Mouse (Mus musculus) hindbrain, embryonic 11.5 days (tissue): ENCODE data around the gene Xpo6. TPM values are rescaled to one million over a fixed set of nuclear protein-coding genes. Genes with fewer than 3 reads are reported as not detected.

Experiments
- ATAC-seq: fragments of 200-750 bp; cut with Nextera tagmentation; 2 replicates; pipeline ENCODE4 v1.8.0; 2017; ENCODE audit warnings: mild to moderate bottlenecking, moderate TSS enrichment, moderate library complexity; ENCODE audit not compliant: low FRiP score
- DNase-seq: peaks from one replicate; pipeline ENCODE4 v3.0.0-alpha.2; 2015; ENCODE audit warnings: low spot score
- H3K27ac ChIP-seq: fragments of 300-500 bp; sonication (generic); 2 replicates; pipeline ENCODE4 v1.5.1; 2014; ENCODE audit warnings: mild to moderate bottlenecking, low read depth, low read length
- H3K27me3 ChIP-seq: fragments of 300-500 bp; sonication (generic); 2 replicates; pipeline ENCODE4 v1.6.1; 2014; ENCODE audit warnings: mild to moderate bottlenecking, low read length, moderate library complexity, mixed read lengths; ENCODE audit not compliant: control insufficient read depth, insufficient read depth
- H3K36me3 ChIP-seq: fragments of 300-500 bp; sonication (generic); 2 replicates; pipeline ENCODE4 v1.6.1; 2014; ENCODE audit warnings: mild to moderate bottlenecking, low read length, moderate library complexity, mixed read lengths; ENCODE audit not compliant: control insufficient read depth, insufficient read depth
- H3K4me1 ChIP-seq: fragments of 300-500 bp; sonication (generic); replicated peaks from 2 replicates; pipeline ENCODE4 v1.6.1; 2014; ENCODE audit warnings: low read length, mixed read lengths; ENCODE audit not compliant: control insufficient read depth, insufficient read depth
- H3K4me2 ChIP-seq: fragments of 300-500 bp; sonication (generic); replicated peaks from 2 replicates; pipeline ENCODE4 v1.6.1; 2014; ENCODE audit warnings: mild to moderate bottlenecking, low read depth, low read length
- H3K4me3 ChIP-seq: fragments of 300-500 bp; sonication (generic); 2 replicates; pipeline ENCODE4 v1.5.1; 2014; ENCODE audit warnings: low read depth, low read length
- H3K9ac ChIP-seq: fragments of 300-500 bp; sonication (generic); 2 replicates; pipeline ENCODE4 v1.6.1; 2014; ENCODE audit warnings: low read depth, low read length
- H3K9me3 ChIP-seq: fragments of 300-500 bp; sonication (generic); 2 replicates; pipeline ENCODE4 v1.6.1; 2016; ENCODE audit warnings: low read length; ENCODE audit not compliant: control insufficient read depth
- WGBS: fragments of 180-500 bp; shearing (Covaris S2); extraction: QIAGEN DNeasy Blood & Tissue Kit; methylation state at CpG from one replicate; pipeline ENCODE4 v1.1.7; 2014; 5-methylcytosine and 5-hydroxymethylcytosine counted together
- polyA plus RNA-seq: library from polyadenylated mRNA; unstranded; fragments of >200 nt; fragmentation: Nextera tagmentation; extraction: Ambion mirVana; gene quantifications from 2 replicates; pipeline ENCODE4 v1.2.1, GENCODE M21; 2014

Xpo6 gene
- polyA plus RNA-seq, 1 experiment from 2014 or later: 69.4 TPM

DNA sequence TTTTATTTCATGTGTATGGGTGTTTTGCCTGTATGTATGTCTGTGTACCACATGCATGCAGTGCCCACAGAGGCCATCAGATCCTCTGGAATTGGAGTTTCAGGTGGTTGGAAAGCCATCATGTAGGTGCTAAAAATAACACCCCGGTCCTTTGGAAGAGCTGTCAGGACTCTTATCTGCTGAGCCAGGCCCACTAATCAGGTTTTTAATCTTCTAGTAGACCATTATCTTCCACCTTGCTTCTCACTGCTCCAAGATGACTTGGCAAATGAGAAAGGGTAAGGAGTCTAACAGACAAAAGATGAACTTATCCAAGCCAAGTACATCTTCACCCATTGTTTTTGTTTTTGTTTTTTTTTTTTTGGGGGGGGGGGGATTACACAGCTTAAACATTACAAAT, 16.7 kb downstream of the Xpo6 start:
- no peaks in the 10 kb centered on the region for H3K27me3 ChIP-seq
- no peaks in the 10 kb centered on the region for H3K36me3 ChIP-seq
- ATAC-seq: no peak
- DNase-seq: no peak
- no peak overlapping the region for H3K4me3 ChIP-seq
- H3K4me1 ChIP-seq: no peaks in the 10 kb centered on the region
- no peaks in the 10 kb centered on the region for H3K9me3 ChIP-seq
- WGBS: 95% methylated on average over 1 of the region's 1 CpGs
- no peak overlapping the region for H3K4me2 ChIP-seq
- no peak overlapping the region for H3K27ac ChIP-seq
- no peak overlapping the region for H3K9ac ChIP-seq

DNA sequence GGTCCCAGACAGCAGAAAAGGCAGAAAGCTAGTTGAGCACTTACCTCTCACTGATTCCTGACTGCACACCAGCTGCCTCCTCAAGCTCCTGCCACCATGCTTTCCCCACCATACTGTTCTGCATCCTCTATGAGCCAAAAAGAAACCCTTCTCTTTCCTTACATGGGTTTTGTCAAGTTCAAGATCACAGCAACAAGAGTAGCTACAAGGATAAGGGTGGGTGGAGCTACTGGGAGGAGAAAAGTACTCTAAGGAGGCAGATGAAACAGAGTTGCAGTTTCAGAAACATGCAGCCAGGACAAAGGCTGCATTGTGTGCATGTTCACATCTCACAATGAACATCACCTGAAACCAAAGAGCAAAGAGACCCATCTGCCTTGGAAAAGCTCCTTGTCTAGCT, 18.8 kb downstream of the Xpo6 start:
- ATAC-seq (no peak), DNase-seq (no peak)
- H3K4me3 ChIP-seq: no peak overlapping the region
- no peaks in the 10 kb centered on the region for H3K36me3 ChIP-seq
- H3K4me1 ChIP-seq: no peaks in the 10 kb centered on the region
- H3K9ac ChIP-seq: no peak overlapping the region
- no peak overlapping the region for H3K4me2 ChIP-seq
- no peaks in the 10 kb centered on the region for H3K9me3 ChIP-seq
- H3K27me3 ChIP-seq: no peaks in the 10 kb centered on the region
- no peak overlapping the region; the same call in 1 of the 2 replicates for H3K27ac ChIP-seq

DNA sequence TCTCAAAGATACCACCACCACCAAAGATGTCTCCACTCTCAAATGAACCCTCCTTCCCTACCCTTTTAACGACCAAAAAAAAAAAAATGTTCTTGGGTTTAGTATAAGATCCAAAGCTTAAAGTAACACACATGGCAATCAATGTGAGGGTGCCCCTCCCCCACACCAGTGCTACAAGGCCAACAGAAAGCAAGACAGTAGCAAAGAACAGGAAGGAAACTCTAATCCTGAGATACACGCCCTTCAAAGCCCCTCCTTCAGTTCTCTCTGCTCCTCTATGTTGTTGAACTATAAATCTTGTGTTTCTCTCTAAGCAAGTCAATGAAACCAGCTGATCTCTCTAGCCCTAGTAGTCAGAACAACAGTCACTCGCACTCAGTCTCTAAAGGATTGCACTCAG, 19.3 kb downstream of the Xpo6 start:
- Histone ChIP-seq H3K27ac (no peak overlapping the region), H3K4me1 (no peaks in the 10 kb centered on the region), H3K36me3 (no peaks in the 10 kb centered on the region), H3K4me2 (no peak overlapping the region), H3K27me3 (no peaks in the 10 kb centered on the region), H3K9me3 (no peaks in the 10 kb centered on the region), H3K4me3 (no peak overlapping the region), H3K9ac (no peak overlapping the region)
- WGBS: 81% methylated on average over 3 of the region's 3 CpGs
- peak; percentile 12 for DNase-seq
- ATAC-seq: no peak

DNA sequence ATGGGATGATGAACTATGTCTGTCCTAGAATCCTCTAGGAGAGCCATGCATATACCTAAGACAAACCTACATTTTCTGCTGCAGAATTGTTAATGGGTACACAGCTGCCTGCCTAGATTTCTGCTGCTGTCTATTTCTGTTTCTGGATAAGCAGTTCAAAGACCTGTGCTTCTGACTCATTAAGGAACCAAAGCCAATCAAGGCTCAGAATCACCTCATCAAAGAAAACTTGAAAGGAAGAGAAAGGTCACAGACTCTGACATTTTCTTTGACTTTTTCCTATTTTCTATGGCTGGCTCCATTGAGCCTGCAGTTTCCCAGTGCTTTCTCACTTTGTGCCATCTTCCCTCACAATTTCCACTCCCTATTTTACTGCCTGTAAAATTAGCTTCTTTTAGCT, 21.5 kb downstream of the Xpo6 start:
- Histone ChIP-seq H3K4me3 (no peak overlapping the region), H3K9ac (no peak overlapping the region), H3K36me3 (no peaks in the 10 kb centered on the region), H3K9me3 (no peaks in the 10 kb centered on the region), H3K4me2 (no peak overlapping the region), H3K27me3 (no peaks in the 10 kb centered on the region), H3K27ac (no peak overlapping the region), H3K4me1 (no peaks in the 10 kb centered on the region)
- DNase-seq (no peak), ATAC-seq (no peak)

DNA sequence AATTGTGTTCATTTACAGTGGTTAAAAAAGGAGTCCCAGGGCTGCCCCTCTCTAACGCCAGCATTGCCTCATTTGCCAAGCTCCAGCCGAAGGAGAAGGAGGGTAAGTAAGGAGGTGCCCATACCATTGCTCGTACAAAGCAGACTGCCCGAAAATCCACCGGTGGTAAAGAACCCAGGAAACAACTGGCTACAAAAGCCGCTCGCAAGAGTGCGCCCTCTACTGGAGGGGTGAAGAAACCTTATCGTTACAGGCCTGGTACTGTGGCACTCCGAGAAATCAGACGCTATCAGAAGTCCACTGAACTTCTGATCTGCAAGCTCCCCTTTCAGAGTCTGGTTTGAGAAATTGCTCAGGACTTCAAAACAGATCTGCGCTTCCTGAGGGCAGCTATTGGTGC, 24.3 kb downstream of the Xpo6 start:
- Histone ChIP-seq H3K9ac (no peak overlapping the region), H3K4me2 (no peak overlapping the region), H3K36me3 (no peaks in the 10 kb centered on the region), H3K4me3 (no peak overlapping the region), H3K9me3 (no peaks in the 10 kb centered on the region), H3K27me3 (no peaks in the 10 kb centered on the region), H3K4me1 (no peaks in the 10 kb centered on the region), H3K27ac (no peak overlapping the region)
- DNase-seq (no peak), ATAC-seq (no peak)
- 92% methylated on average over 12 of the region's 12 CpGs for WGBS

DNA sequence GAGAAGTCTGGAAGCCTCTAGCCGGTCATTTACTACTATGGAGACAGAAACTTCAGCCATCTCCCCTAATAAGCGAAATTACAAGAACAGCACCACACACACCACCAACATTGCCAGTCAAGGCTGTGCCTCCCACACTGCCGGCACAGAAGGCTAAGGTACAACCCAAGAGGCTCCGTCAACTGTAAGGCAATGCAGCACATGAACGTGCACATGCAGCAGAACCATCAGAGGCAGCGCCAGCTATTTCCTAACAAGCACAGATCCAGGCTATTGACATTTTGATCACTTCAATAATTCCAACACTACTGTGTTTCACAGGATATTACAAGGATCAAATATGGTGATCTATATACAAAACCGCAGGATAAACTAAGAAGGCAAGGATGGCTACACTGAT, 24.8 kb downstream of the Xpo6 start:
- Histone ChIP-seq H3K4me3 (no peak overlapping the region), H3K27ac (no peak overlapping the region), H3K4me1 (no peaks in the 10 kb centered on the region), H3K36me3 (0 out of 2 replicates have a peak, but pooled peaks cover 2% of the 10 kb centered on the region), H3K27me3 (no peaks in the 10 kb centered on the region), H3K4me2 (no peak overlapping the region), H3K9me3 (no peaks in the 10 kb centered on the region), H3K9ac (no peak overlapping the region)
- no peak for DNase-seq
- 91% methylated on average over 7 of the region's 7 CpGs for WGBS
- no peak for ATAC-seq

DNA sequence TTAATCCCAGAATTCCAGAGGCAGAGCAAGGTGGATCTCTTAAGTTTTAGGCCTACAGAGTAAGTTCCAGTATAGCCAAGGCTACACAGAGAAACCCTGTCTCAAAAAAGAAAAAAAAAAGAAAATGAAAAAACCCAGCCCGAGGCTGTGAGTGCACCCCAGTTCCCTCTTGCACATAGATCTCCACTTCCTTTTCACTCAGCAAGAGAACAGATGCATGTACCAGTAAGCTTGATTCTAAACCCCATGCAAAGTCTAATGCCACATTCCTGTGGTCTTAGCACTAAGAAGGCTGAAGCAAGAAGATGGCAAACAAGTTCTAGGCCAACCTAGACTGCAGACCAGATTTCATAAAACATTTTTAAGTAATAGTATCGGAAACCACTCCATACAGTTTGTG, 25.4 kb downstream of the Xpo6 start:
- ATAC-seq (no peak), DNase-seq (no peak)
- H3K27ac ChIP-seq: no peak overlapping the region
- H3K4me1 ChIP-seq: no peaks in the 10 kb centered on the region
- no peak overlapping the region for H3K9ac ChIP-seq
- H3K27me3 ChIP-seq: no peaks in the 10 kb centered on the region
- no peaks in the 10 kb centered on the region for H3K9me3 ChIP-seq
- H3K4me3 ChIP-seq: no peak overlapping the region
- WGBS: 87% methylated on average over 2 of the region's 2 CpGs
- H3K36me3 ChIP-seq: 0 out of 2 replicates have a peak, but pooled peaks cover 2% of the 10 kb centered on the region
- no peak overlapping the region for H3K4me2 ChIP-seq

DNA sequence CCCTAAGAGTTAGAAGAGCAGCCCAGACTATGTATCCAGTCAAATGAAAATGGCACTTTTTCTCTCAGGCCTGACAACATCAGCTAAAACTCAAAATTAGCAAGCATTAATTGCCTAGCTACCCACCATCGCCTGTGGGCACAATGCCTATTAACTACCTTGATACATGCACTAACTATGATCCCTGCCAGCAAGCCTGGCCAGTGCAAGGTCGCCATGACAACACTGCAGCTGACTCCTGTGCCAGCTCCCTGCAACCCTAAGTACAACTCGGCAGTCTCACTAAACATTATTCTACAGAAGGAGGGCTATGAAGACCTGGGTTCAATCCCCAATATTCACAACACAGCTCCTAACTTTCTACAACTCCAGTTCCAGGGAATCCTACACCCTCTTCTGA, 28.3 kb downstream of the Xpo6 start:
- H3K9me3 ChIP-seq: no peaks in the 10 kb centered on the region
- no peaks in the 10 kb centered on the region for H3K27me3 ChIP-seq
- no peak overlapping the region for H3K4me3 ChIP-seq
- no peaks in the 10 kb centered on the region for H3K4me1 ChIP-seq
- no peak overlapping the region for H3K4me2 ChIP-seq
- no peak overlapping the region for H3K27ac ChIP-seq
- ATAC-seq (no peak), DNase-seq (no peak)
- WGBS: 84% methylated on average over 3 of the region's 3 CpGs
- no peak overlapping the region for H3K9ac ChIP-seq
- 0 out of 2 replicates have a peak, but pooled peaks cover 2% of the 10 kb centered on the region for H3K36me3 ChIP-seq

DNA sequence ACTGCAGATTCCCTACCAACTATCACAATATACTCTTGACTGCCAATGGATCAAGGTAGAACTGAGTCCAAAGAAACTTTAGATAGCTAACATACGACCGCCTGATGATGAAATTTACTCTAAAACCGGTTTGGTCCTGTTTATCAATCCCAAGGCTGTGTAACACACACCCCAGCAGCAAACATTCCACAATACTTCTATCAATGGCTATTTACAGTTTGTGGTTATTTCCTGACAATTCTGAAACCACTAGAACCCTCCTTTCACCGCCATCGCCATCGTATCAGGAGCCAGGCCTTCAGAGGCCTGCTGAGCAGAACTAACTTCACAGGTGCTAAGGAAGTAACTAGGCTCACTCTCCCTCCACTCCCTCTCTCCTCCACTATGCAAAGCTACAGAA, 31.7 kb downstream of the Xpo6 start:
- Histone ChIP-seq H3K9ac (no peak overlapping the region), H3K9me3 (no peaks in the 10 kb centered on the region), H3K4me2 (no peak overlapping the region), H3K4me3 (no peak overlapping the region), H3K36me3 (0 out of 2 replicates have a peak, but pooled peaks cover 4% of the 10 kb centered on the region), H3K27ac (no peak overlapping the region), H3K27me3 (no peaks in the 10 kb centered on the region), H3K4me1 (no peaks in the 10 kb centered on the region)
- ATAC-seq (no peak), DNase-seq (no peak)
- WGBS: 95% methylated on average over 6 of the region's 6 CpGs
